Mouse (Mus musculus) liver, postnatal 0 days (tissue): Measurements from ENCODE around the gene Opn3. TPM values are rescaled to one million over a fixed set of nuclear protein-coding genes. Genes with fewer than 3 reads are reported as not detected.

ENCODE experiments used
- ATAC-seq: fragments of 200-750 bp; cut with Nextera tagmentation; 2 replicates; pipeline ENCODE4 v1.8.0; 2017; ENCODE audit warnings: mild to moderate bottlenecking, moderate library complexity
- DNase-seq: peaks from one replicate; pipeline ENCODE4 v3.0.0-alpha.2; 2016
- H3K27ac ChIP-seq: fragments of 300-500 bp; sonication (generic); 2 replicates; pipeline ENCODE4 v1.5.1; 2014; ENCODE audit warnings: antibody characterized with exemption, moderate library complexity, mild to moderate bottlenecking, low read depth
- H3K27me3 ChIP-seq: fragments of 300-500 bp; sonication (generic); 2 replicates; pipeline ENCODE4 v1.6.1; 2014; ENCODE audit warnings: low read length, control low read depth, mixed read lengths; ENCODE audit not compliant: insufficient read depth
- H3K36me3 ChIP-seq: fragments of 300-500 bp; sonication (generic); replicated peaks from 2 replicates; pipeline ENCODE4 v1.6.1; 2014; ENCODE audit warnings: mild to moderate bottlenecking, control low read depth, low read length, moderate library complexity, mixed read lengths; ENCODE audit not compliant: insufficient read depth
- H3K4me1 ChIP-seq: fragments of 300-500 bp; sonication (generic); 2 replicates; pipeline ENCODE4 v1.6.1; 2014; ENCODE audit warnings: antibody characterized with exemption, mild to moderate bottlenecking, control low read depth; ENCODE audit not compliant: insufficient read depth
- H3K4me2 ChIP-seq: fragments of 300-500 bp; sonication (generic); 2 replicates; pipeline ENCODE4 v1.6.1; 2014; ENCODE audit warnings: low read depth, mild to moderate bottlenecking, low read length, moderate library complexity, mixed read lengths
- H3K4me3 ChIP-seq: fragments of 300-500 bp; sonication (generic); 2 replicates; pipeline ENCODE4 v1.5.1; 2014; ENCODE audit warnings: low read depth, low read length
- H3K9ac ChIP-seq: fragments of 300-500 bp; sonication (generic); replicated peaks from 2 replicates; pipeline ENCODE4 v1.6.1; 2014; ENCODE audit warnings: mild to moderate bottlenecking, moderate library complexity
- H3K9me3 ChIP-seq: fragments of 300-500 bp; sonication (generic); 2 replicates; pipeline ENCODE4 v1.6.1; 2016; ENCODE audit warnings: mild to moderate bottlenecking, control low read depth, low read length, mixed read lengths
- CTCF ChIP-seq: sonication (generic); IDR thresholded peaks from 2 replicates; pipeline ENCODE4 v1.5.1; 2016; ENCODE audit warnings: antibody characterized with exemption, low read depth
- EP300 ChIP-seq: IDR thresholded peaks from 2 replicates; pipeline ENCODE4 v1.6.1; 2016; ENCODE audit warnings: antibody characterized with exemption, low read depth, mild to moderate bottlenecking
- WGBS: fragments of 180-500 bp; shearing (Covaris S2); extraction: QIAGEN DNeasy Blood & Tissue Kit; methylation state at CpG from one replicate; pipeline ENCODE4 v1.1.7; 2014; ENCODE audit not compliant: insufficient replicate concordance; 5-methylcytosine and 5-hydroxymethylcytosine counted together
- polyA plus RNA-seq: library from polyadenylated mRNA; unstranded; fragments of >200 nt; fragmentation: Nextera tagmentation; extraction: Ambion mirVana; gene quantifications from 2 replicates; pipeline ENCODE4 v1.2.1, GENCODE M21; 2015

Opn3 gene
- 1.3 and 1.6 TPM in 2 replicates for polyA plus RNA-seq

DNA sequence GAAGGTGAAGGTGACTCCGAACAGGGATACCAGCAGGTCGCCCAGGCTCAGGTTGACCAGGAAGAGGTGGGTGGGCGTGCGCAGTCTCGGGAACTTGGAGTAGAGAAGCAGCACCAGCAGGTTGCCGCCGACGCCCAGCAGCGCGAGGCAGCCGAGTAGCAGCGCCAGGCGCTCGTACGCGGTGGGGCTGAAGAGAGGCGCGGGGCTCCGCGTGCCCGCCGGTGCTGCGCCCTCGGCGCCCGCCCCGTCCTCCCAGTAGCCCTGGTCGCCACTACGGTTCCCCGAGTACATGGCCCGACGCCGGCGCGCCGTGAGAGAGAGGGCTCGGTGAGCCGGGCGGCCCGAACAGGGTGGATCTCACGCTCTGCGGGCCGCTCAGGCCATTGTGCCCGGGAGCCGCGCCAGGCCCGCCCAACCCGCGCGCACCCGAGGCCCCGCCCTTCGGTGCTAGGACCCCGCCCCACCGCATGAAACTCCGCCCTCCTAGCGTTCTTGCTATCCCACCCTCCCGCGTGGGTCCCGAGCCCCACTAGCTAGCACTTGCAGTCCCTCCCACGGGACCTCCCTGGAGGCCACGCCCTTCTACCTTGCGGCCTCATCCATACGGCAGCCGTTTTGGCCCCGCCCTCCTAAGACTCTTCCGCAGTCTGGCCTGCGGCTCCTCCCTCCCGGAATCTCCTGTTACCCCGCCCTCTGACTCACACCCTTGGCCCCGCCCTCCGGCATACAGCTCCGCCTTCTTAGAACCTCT, at the start of gene Opn3, which contains the start of gene Chml:
Opn3 (minus strand) TSS at position 531 of the 751 bp plus-strand sequence.
Chml (minus strand) TSS at position 656 of the 751 bp plus-strand sequence.
- Histone ChIP-seq H3K27ac (peak within 1 kb of the TSS; percentile 86), H3K4me1 (peaks cover 18% of the 10 kb centered on the region), H3K36me3 (peaks cover 8% of the 10 kb centered on the region; the same call in 1 of the 2 replicates), H3K4me2 (peak within 1 kb of the TSS; percentile 85), H3K9ac (peak within 1 kb of the TSS; percentile 88), H3K27me3 (no peaks in the 10 kb centered on the region), H3K4me3 (peak within 1 kb of the TSS; percentile 82), H3K9me3 (no peaks in the 10 kb centered on the region)
- peak; percentile 96 for ATAC-seq
- DNase-seq, result peak; percentile 99
- 2% methylated on average over 39 of the region's 73 CpGs for WGBS
- TF ChIP-seq CTCF (no peak), EP300 (no peak; the same call in 1 of the 2 replicates)

DNA sequence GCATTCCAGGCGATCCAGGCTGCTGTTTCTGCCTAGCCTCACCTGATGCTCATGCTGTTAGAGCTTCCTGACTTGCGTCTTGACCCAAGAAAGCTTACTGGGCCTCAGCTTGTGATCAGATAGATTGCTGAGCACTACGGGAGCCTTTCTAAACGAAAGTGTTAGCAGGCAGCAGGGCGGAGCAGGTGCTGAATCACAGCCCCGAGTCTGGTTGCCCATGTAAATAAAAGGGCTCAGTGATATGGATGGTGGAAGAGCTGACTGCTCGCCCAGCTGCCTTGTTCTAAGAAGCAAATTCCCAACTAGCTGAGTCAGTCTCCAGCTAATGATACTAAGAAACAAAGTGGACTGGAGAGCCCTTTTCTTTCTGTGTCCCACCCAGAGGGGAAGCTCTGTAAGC, 33.2 kb upstream of the Opn3 start:
- TF ChIP-seq CTCF (no peak), EP300 (no peak)
- Histone ChIP-seq H3K36me3 (no peaks in the 10 kb centered on the region), H3K4me2 (no peak overlapping the region), H3K27me3 (no peaks in the 10 kb centered on the region), H3K9me3 (no peaks in the 10 kb centered on the region), H3K4me3 (no peak overlapping the region), H3K9ac (no peak overlapping the region), H3K27ac (no peak overlapping the region), H3K4me1 (0 out of 2 replicates have a peak, but pooled peaks cover 2% of the 10 kb centered on the region)
- ATAC-seq (no peak), DNase-seq (no peak)
- 28% methylated on average over 7 of the region's 7 CpGs for WGBS

DNA sequence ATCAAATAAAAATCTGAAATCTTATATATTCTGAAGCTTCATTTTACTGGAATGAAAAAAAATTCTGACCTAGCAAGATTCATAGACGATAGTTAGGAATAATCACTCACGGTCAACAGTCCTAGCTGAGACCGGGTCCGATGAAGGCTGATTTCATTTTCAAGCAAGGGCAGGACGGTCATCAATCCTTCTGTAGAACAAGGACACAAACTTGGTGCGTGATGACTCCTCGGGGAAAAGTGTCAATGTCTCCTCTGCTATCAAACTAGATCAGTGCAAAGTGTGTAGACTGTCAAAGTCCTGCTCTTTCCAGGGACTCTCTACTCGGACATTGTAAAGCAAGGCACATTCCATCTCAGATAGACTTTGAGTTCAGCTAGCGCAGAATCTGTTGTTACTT, 24.3 kb upstream of the Opn3 start:
- 81% methylated on average over 9 of the region's 9 CpGs for WGBS
- Histone ChIP-seq H3K9me3 (no peaks in the 10 kb centered on the region), H3K27ac (no peak overlapping the region), H3K36me3 (no peaks in the 10 kb centered on the region), H3K4me2 (no peak overlapping the region), H3K9ac (no peak overlapping the region), H3K27me3 (no peaks in the 10 kb centered on the region), H3K4me1 (no peaks in the 10 kb centered on the region), H3K4me3 (no peak overlapping the region)
- TF ChIP-seq CTCF, result no peak
- TF ChIP-seq EP300, result no peak
- DNase-seq (no peak), ATAC-seq (no peak)

DNA sequence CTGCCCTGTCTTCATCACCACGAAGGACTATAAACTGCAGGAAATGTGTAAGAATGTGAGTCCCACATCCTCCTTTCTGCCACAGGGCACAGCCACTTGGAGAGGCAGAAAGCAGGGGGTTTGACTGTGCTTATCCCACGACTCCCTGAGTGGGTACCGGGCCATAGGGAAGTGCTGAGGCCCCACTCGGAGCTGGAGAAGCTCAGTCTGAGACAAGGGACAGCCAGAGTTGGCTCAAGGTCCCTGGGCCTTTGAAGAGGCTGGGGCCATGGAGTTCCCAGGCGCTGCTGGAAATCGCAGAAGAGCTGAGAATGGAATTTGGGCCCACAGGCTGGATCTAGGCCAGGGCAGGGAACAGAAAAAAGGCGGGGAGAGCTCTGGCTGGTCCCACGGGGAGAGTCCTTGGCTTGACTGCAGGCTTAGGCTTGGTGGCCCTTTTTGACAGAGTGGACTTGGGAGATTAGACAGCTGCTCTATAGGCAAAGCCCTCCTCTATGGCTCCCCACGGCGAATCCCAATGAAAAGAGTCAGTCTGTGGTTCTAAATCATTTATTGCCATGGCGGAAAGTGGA, 19.8 kb upstream of the Opn3 start:
- H3K4me1 ChIP-seq, result no peaks in the 10 kb centered on the region
- no peak overlapping the region for H3K27ac ChIP-seq
- TF ChIP-seq CTCF (no peak), EP300 (no peak)
- WGBS, result 73% methylated on average over 11 of the region's 11 CpGs
- no peaks in the 10 kb centered on the region for H3K9me3 ChIP-seq
- no peak overlapping the region for H3K4me2 ChIP-seq
- H3K27me3 ChIP-seq, result no peaks in the 10 kb centered on the region
- DNase-seq (no peak), ATAC-seq (no peak)
- H3K9ac ChIP-seq, result no peak overlapping the region
- no peak overlapping the region for H3K4me3 ChIP-seq
- no peaks in the 10 kb centered on the region for H3K36me3 ChIP-seq

DNA sequence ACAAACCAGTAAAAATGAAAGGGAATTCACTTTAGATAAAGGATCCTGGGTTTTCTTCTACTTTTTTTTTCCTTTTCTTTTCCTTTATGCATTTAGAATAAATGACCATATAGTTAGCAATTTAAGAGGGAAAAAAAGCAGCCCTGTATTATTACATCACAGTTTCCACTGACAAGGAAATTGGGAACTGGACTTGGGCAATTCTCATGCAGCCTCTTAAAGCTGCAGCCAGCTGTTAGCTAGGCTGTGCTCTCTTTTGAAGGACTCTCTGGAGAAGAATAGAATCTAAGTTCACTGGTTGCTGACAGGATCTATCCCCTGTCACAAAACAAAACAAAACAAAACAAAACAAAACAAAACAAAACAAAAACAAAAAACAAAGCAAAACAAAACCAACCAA, 15.4 kb upstream of the Opn3 start:
- DNase-seq (no peak), ATAC-seq (no peak)
- Histone ChIP-seq H3K36me3 (no peaks in the 10 kb centered on the region), H3K9me3 (no peaks in the 10 kb centered on the region), H3K9ac (no peak overlapping the region), H3K27ac (no peak overlapping the region), H3K4me2 (no peak overlapping the region), H3K4me3 (no peak overlapping the region), H3K4me1 (no peaks in the 10 kb centered on the region), H3K27me3 (no peaks in the 10 kb centered on the region)
- TF ChIP-seq EP300 (no peak), CTCF (no peak)

DNA sequence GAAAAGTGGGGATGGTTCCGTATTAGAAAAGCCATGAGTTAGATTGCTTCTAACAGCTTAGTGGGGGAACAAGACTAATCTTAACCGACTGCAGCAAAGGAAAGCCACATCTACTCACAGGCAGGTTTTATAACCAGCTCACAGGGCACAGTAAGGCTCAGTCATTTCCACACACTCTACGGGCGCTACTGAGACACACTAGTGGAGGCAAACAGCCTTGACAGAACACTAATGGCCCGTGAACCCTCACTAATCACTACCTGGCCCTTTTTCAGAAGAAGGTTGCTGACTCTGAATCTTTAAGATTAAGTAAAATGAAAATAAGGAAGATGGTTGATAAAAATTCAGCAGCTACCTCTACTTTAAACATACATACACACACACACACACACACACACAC, 15.0 kb upstream of the Opn3 start:
- Histone ChIP-seq H3K4me2 (no peak overlapping the region), H3K9ac (no peak overlapping the region), H3K4me3 (no peak overlapping the region), H3K36me3 (no peaks in the 10 kb centered on the region), H3K27me3 (no peaks in the 10 kb centered on the region), H3K9me3 (no peaks in the 10 kb centered on the region), H3K27ac (no peak overlapping the region), H3K4me1 (no peaks in the 10 kb centered on the region)
- TF ChIP-seq EP300 (no peak), CTCF (no peak)
- 68% methylated on average over 5 of the region's 5 CpGs for WGBS
- ATAC-seq (no peak), DNase-seq (no peak)
